Mouse (Mus musculus) embryonic stem cell, embryonic (primary cell): ENCODE measurements around the gene Zfp260.

Experiments
- CTCF ChIA-PET, 4 experiments: fragments of 300-600 bp in 2 of 4; fragments of 350-600 bp in 2 of 4; sonication (Branson Sonifier 250); formaldehyde crosslinking; loops; one replicate each; lab custom pipeline; 2022; ENCODE audit warnings: inconsistent platforms in 2 of 4; lab: Charles Lee
- POLR2A ChIA-PET, 4 experiments: fragments of 300-600 bp in 2 of 4; fragments of 350-600 bp in 2 of 4; sonication (Branson Sonifier 250); formaldehyde crosslinking; loops; one replicate each; lab custom pipeline; 2022; ENCODE audit warnings: antibody characterized with exemption in 4 of 4, inconsistent platforms in 1 of 4; lab: Charles Lee

Gene Zfp260

GRCm38 (mm10) chr7:30094646-30095429 is at the start of gene Zfp260:
TSS of gene Zfp260 (plus strand) at chr7:30094777.
- ChIA-PET CTCF (interaction anchor here (0.5 to 1.9 kb wide), 11 partner anchors 23 to 508 kb away, joined by 3 to 7 read pairs (median 4); partner anchors contain the start of genes Capns1 (in 1 of the 4) and Zfp82 (in 1 of the 4)), POLR2A (interaction anchor here in 3 of 4 experiments (0.5 to 3.4 kb wide), 61 partner anchors 9 to 1284 kb away, joined by 3 to 20 read pairs (median 4); partner anchors contain the start of genes Zfp146 (in 2 of the 3), Zfp568 (in 2 of the 3), Cox7a1 (in 1 of the 3) and Thap8 (in 1 of the 3))

DNA sequence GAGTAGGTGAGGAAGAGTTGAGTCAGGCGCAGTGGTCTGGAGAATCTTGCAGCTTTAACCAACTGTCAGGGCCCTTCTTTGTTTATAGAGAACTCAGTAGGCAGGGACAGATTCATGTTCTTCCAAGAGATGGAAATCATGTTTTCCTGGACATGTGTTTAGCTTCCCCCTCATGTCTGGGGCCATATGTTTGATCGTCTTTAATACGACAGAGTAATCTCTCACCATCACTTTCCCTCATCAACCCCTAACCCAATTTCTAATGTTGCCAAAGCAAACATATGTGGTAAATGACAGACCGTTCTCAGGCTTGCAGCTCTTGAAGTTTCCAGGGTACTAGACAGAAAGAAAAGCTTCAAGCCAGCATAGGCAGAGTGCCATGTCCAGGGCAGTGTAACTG is 46.5 kb upstream of the Zfp260 start:
- ChIA-PET CTCF (interaction anchor here in 1 of 4 experiments (0.8 kb wide), 1 partner anchor 16 kb away, joined by 3 read pairs; no protein-coding TSS in a partner anchor), POLR2A (interaction anchor here in 2 of 4 experiments (0.7 to 1.4 kb wide), 3 partner anchors 14 to 16 kb away, joined by 3 to 5 read pairs (median 3); no protein-coding TSS in a partner anchor)

DNA sequence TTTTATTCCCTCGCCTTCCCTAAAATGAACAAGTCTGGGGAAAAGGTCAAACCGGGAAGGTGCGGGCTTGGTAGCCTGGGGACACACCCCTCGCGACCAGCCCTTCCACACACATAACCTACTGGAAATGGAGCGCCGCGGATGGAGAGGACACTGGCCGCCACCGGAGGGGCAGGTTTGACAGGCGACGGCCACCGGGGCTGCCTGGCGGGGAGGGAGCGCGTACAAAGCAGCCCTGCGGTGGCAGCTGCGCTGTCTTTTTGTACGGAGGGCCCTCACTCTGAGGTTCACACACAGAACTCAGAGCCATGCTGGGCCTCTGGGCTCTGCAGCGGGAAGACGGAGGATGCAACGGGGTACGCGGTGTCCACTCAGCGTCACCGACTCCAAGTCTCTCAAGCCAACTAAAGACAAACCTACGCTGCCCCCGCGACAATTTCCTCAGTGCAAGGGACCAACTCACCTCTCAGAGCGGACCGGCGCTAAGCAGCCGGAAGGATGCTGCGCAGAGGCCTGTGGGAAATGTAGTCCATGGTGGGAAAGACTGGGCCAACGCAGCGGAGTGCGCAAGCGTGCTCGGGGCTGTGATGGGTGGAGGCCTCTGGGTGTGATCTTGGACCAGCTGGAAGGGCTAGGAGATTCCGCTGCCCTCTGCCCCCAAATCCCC is 43.6 kb upstream of the Zfp260 start, which contains the start of gene Zfp14:
Gene Zfp14, minus strand, starts transcription at position 499 of the 667 bp plus-strand sequence.
- POLR2A ChIA-PET: interaction anchor here in 2 of 4 experiments (0.8 to 1.8 kb wide), 7 partner anchors 15 to 67 kb away, joined by 3 to 7 read pairs (median 3); partner anchors contain the start of gene Zfp568 (in 1 of the 2)
- CTCF ChIA-PET: interaction anchor here in 1 of 4 experiments (0.7 kb wide), 1 partner anchor 18 kb away, joined by 4 read pairs; no protein-coding TSS in a partner anchor

GRCm38 (mm10) chr7:30053591-30053990 is 41.0 kb upstream of the Zfp260 start:
- ChIA-PET POLR2A (interaction anchor here in 1 of 4 experiments (0.7 to 2.0 kb wide), 4 partner anchors 33 to 195 kb away, joined by 3 to 8 read pairs (median 4); partner anchors contain the start of genes Gm26920, Zfp566 and Zfp568), CTCF (interaction anchor here in 1 of 4 experiments (0.6 kb wide), 1 partner anchor 1086 kb away, joined by 3 read pairs; no protein-coding TSS in a partner anchor)

DNA sequence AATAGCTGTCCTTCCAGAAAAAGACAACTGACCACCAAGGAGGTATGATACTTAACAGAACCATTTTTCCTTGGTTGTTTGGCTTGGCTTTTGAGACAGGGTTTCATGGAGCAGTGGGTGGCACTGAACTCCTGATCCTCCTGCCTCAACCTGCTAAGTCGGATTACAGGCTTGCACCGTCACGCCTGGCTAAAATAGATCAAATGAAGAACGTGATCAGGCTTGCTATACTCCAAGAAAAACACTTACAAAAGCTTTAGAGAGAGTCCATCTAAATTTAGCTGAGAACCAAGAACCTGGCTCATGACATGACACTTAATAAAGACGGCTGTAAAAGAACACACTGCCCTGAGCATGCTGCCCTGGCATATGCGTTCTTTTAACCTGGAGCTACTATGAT is 34.2 kb upstream of the Zfp260 start:
- ChIA-PET CTCF (no interaction called here), POLR2A (interaction anchor here in 2 of 4 experiments (0.5 to 0.9 kb wide), 2 partner anchors 18 to 30 kb away, joined by 3 read pairs; partner anchors contain the start of genes Gm26920 (in 1 of the 2) and Zfp566 (in 1 of the 2))

DNA sequence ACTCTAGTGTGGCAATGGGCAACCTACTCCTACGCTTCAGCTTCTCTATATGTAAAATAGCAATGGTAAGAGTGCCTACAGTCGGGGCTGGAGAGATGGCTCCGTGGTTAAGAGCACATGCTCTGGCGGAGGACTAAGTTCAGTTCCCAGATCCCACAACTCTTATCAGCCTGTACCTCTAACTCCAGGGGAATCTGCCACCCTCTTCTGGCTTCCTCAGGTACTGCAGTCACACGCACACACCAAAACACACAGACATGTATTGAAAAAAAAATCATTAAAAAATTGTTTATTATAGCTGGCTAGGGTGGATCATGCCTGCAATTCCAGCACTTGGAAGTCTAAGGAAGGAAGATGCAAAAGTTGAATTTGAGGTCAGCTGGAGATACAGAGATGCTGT is 32.1 kb upstream of the Zfp260 start:
- POLR2A ChIA-PET: interaction anchor here in 2 of 4 experiments (0.6 kb wide), 2 partner anchors 20 to 40 kb away, joined by 3 read pairs; no protein-coding TSS in a partner anchor

DNA sequence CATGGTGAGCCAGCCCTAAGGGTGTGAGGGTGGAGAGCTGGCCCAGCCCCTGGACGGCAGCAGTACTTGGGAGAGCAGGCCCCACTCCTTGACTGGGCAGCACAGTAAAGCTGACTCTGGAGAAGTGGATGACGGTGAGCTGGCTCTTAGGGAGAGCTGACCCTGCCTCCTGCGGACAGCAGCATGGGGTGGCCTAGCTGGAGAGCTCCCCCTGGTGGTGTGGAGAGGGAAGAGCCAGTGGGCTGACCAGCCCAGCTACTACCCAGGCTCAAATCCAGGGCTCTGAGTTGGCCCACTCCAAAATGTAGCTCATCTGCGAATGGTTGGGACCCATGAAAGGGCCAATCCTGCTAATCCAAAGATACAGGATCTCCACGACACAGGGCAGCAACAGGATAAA is 30.0 kb upstream of the Zfp260 start:
- CTCF ChIA-PET: interaction anchor here (0.5 to 2.5 kb wide), 22 partner anchors 12 to 271 kb away, joined by 3 to 21 read pairs (median 3); partner anchors contain the start of genes Gm26920 (in 1 of the 4) and Zfp566 (in 1 of the 4)
- POLR2A ChIA-PET: interaction anchor here in 3 of 4 experiments (0.7 to 1.6 kb wide), 8 partner anchors 16 to 109 kb away, joined by 3 to 5 read pairs (median 3); partner anchors contain the start of genes Gm26920 (in 2 of the 3) and Zfp566 (in 2 of the 3)

More for the DNA sequence above, 32.1 kb upstream of the Zfp260 start:
- CTCF ChIA-PET: interaction anchor here (0.5 to 1.3 kb wide), 4 partner anchors 9 to 51 kb away, joined by 3 to 5 read pairs (median 4); no protein-coding TSS in a partner anchor

DNA sequence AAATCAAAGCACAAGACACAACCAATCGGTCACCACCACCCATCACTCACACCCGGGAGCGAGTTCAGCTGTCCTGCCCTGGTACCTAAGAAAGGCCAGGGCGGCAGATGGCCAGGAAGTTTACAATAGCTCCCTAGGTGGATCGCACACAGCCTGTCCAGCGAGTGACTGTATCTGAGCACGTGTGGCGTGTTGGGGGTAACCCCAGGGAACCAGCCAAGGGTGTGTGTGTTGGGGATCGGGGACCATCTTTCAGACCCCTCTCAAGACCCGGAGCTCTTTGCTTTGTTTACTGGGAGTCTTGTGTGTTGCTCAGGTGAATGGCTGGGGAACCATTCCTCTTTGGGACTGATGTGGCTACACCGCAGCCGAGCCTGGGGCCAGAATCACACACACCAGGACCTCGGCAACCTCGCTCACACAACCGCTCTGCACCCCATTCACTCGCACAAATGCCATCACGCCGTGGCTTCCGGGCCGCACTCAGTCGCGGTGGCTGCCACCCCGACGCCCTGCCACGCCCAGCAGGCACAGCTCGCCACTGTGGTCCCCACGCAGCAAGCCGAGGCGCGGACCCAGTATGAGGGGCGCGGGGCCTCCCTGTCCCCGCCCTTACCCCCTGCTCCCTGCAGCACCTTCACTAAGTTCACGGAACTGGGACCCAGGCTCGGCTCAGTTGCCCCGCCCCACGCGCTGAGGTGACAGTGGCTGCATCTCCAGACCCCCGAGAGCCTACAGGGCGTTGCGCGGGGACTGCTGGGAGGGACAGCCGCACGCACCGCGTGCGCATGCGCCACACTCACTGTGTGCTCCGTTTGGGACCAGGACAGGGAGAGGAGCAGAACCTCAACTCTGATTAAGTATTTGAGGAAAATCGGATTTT is 22.2 kb upstream of the Zfp260 start, which contains the start of gene Zfp82:
Gene Zfp82, minus strand, starts transcription at position 755 of the 883 bp plus-strand sequence.
- CTCF ChIA-PET: interaction anchor here (0.5 to 1.4 kb wide), 10 partner anchors 10 to 750 kb away, joined by 3 to 7 read pairs (median 4); no protein-coding TSS in a partner anchor
- POLR2A ChIA-PET: interaction anchor here in 3 of 4 experiments (0.6 to 2.7 kb wide), 29 partner anchors 9 to 847 kb away, joined by 3 to 14 read pairs (median 3); partner anchors contain the start of genes Gm26920 (in 2 of the 3), Zfp260 (in 2 of the 3), Zfp566 (in 2 of the 3) and Capns1 (in 1 of the 3)

- CTCF ChIA-PET: interaction anchor here in 2 of 4 experiments (0.6 to 0.7 kb wide), 2 partner anchors 98 to 1107 kb away, joined by 4 read pairs; no protein-coding TSS in a partner anchor
- POLR2A ChIA-PET: interaction anchor here in 3 of 4 experiments (0.7 to 3.2 kb wide), 12 partner anchors 8 to 194 kb away, joined by 3 to 20 read pairs (median 4); partner anchors contain the start of genes Zfp260 (in 2 of the 3), Zfp82 (in 2 of the 3), Thap8 (in 1 of the 3) and Wdr62 (in 1 of the 3)
Measured at GRCm38 (mm10) chr7:30086524-30086923, 8.1 kb upstream of the Zfp260 start.

DNA sequence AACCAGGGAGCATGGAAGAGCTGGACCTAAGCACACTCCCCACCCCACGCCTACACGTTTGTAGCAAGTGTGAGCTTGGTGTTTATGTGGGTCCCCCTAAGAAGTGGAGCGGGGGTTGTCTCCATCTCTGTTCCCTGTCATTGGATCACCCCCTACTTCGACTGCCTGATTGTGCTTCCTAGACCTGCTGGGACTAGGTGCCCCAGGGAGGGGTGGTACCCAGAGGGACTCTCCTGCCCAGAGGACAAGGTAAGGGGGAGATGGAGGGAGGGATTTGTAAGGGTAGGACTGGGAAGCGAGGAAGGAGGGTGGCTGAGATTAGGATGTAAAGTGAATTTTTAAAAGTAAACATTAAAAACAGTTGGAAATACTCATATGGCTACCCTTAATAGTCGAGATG is 5.2 kb upstream of the Zfp260 start:
- ChIA-PET CTCF (interaction anchor here in 2 of 4 experiments (0.6 to 1.2 kb wide), 2 partner anchors 25 to 132 kb away, joined by 5 to 8 read pairs; no protein-coding TSS in a partner anchor), POLR2A (interaction anchor here in 3 of 4 experiments (0.6 to 2.2 kb wide), 26 partner anchors 9 to 1257 kb away, joined by 3 to 14 read pairs (median 6); partner anchors contain the start of genes Capns1 (in 2 of the 3), Cox7a1 (in 1 of the 3), Zfp146 (in 1 of the 3) and Zfp30 (in 1 of the 3))

- ChIA-PET POLR2A (interaction anchor here (0.5 to 2.2 kb wide), 56 partner anchors 9 to 1749 kb away, joined by 3 to 14 read pairs (median 4); partner anchors contain the start of genes Capns1 (in 2 of the 4), Wdr62 (in 2 of the 4), Cox7a1 (in 1 of the 4) and Thap8 (in 1 of the 4)), CTCF (interaction anchor here in 1 of 4 experiments (0.6 to 1.2 kb wide), 5 partner anchors 26 to 133 kb away, joined by 3 to 5 read pairs (median 3); no protein-coding TSS in a partner anchor)
Measured at GRCm38 (mm10) chr7:30090092-30090969, 4.2 kb upstream of the Zfp260 start, which contains the start of the genes Gm26920 and Zfp566. TSS of gene Gm26920 (minus strand) at chr7:30090410. TSS of gene Zfp566 (minus strand) at chr7:30090527.

GRCm38 (mm10) chr7:30090970-30091585 is 3.5 kb upstream of the Zfp260 start:
- ChIA-PET POLR2A (interaction anchor here (0.6 to 2.2 kb wide), 44 partner anchors 8 to 323 kb away, joined by 3 to 14 read pairs (median 4); partner anchors contain the start of genes Wdr62 (in 2 of the 4), Capns1 (in 1 of the 4), Thap8 (in 1 of the 4) and Zfp146 (in 1 of the 4)), CTCF (interaction anchor here in 1 of 4 experiments (0.5 to 1.2 kb wide), 6 partner anchors 12 to 951 kb away, joined by 3 to 5 read pairs (median 3); no protein-coding TSS in a partner anchor)

GRCm38 (mm10) chr7:30092666-30093065 is 1.9 kb upstream of the Zfp260 start:
- ChIA-PET POLR2A (interaction anchor here in 3 of 4 experiments (0.8 to 2.8 kb wide), 13 partner anchors 8 to 373 kb away, joined by 3 to 10 read pairs (median 4); partner anchors contain the start of genes Thap8 (in 1 of the 3) and Wdr62 (in 1 of the 3)), CTCF (interaction anchor here in 1 of 4 experiments (0.5 kb wide), 1 partner anchor 521 kb away, joined by 4 read pairs; no protein-coding TSS in a partner anchor)
